Mouse (Mus musculus) forebrain, embryonic 16.5 days (tissue): ENCODE measurements at regions not wholly inside any gene's neighbourhood (a gene's known extent, or its start where the extent isn't known, plus 50 kb on each side); places are given as distances from the start of the nearest gene placed in this dataset.

Experiments used
- ATAC-seq: fragments of 200-750 bp; cut with Nextera tagmentation; 2 replicates; pipeline ENCODE4 v1.8.0; 2017; ENCODE audit warnings: mild to moderate bottlenecking, moderate library complexity
- H3K27ac ChIP-seq: fragments of 300-500 bp; sonication (generic); 2 replicates; pipeline ENCODE4 v1.5.1; 2014; ENCODE audit warnings: low read length, control low read depth
- H3K27me3 ChIP-seq: fragments of 300-500 bp; sonication (generic); replicated peaks from 2 replicates; pipeline ENCODE4 v1.6.1; 2014; ENCODE audit warnings: low read length; ENCODE audit not compliant: control insufficient read depth, insufficient read depth
- H3K36me3 ChIP-seq: fragments of 300-500 bp; sonication (generic); 2 replicates; pipeline ENCODE4 v1.6.1; 2014; ENCODE audit not compliant: control insufficient read depth, insufficient read depth
- H3K4me1 ChIP-seq: fragments of 300-500 bp; sonication (generic); replicated peaks from 2 replicates; pipeline ENCODE4 v1.6.1; 2014; ENCODE audit warnings: low read length; ENCODE audit not compliant: control insufficient read depth, insufficient read depth
- H3K4me2 ChIP-seq: fragments of 300-500 bp; sonication (generic); 2 replicates; pipeline ENCODE4 v1.6.1; 2014; ENCODE audit warnings: mild to moderate bottlenecking, low read length, control low read depth
- H3K4me3 ChIP-seq: fragments of 300-500 bp; sonication (generic); replicated peaks from 2 replicates; pipeline ENCODE4 v1.5.1; 2014; ENCODE audit warnings: mild to moderate bottlenecking, low read length, control low read depth
- H3K9ac ChIP-seq: fragments of 300-500 bp; sonication (generic); replicated peaks from 2 replicates; pipeline ENCODE4 v1.6.1; 2014; ENCODE audit warnings: low read depth, low read length, control low read depth
- H3K9me3 ChIP-seq: fragments of 300-500 bp; sonication (generic); 2 replicates; pipeline ENCODE4 v1.6.1; 2016; ENCODE audit warnings: low read length; ENCODE audit not compliant: control insufficient read depth
- WGBS: fragments of 180-500 bp; shearing (Covaris S2); extraction: QIAGEN DNeasy Blood & Tissue Kit; methylation state at CpG from one replicate; pipeline ENCODE4 v1.1.7; 2014; 5-methylcytosine and 5-hydroxymethylcytosine counted together

- H3K4me2 ChIP-seq: no peak overlapping the region
- WGBS: 89% methylated on average over 6 of the region's 6 CpGs
- H3K36me3 ChIP-seq: no peaks in the 10 kb centered on the region
- no peak overlapping the region for H3K9ac ChIP-seq
- H3K4me1 ChIP-seq: no peaks in the 10 kb centered on the region
- H3K9me3 ChIP-seq: no peaks in the 10 kb centered on the region
- no peak overlapping the region for H3K27ac ChIP-seq
- ATAC-seq: no peak
- H3K27me3 ChIP-seq: no peaks in the 10 kb centered on the region
- no peak overlapping the region for H3K4me3 ChIP-seq
These were observed 60.6 kb upstream of the Trim2 start for GRCm38 (mm10) chr3:84367145-84367740.

GRCm38 (mm10) chr3:84358672-84359071 is 52.0 kb upstream of the Trim2 start:
- no peak for ATAC-seq
- WGBS: 91% methylated on average over 2 of the region's 2 CpGs
- no peak overlapping the region for H3K4me2 ChIP-seq
- H3K9me3 ChIP-seq: no peaks in the 10 kb centered on the region
- H3K4me3 ChIP-seq: no peak overlapping the region
- H3K36me3 ChIP-seq: no peaks in the 10 kb centered on the region
- peaks cover 3% of the 10 kb centered on the region for H3K4me1 ChIP-seq
- H3K27ac ChIP-seq: no peak overlapping the region
- no peak overlapping the region for H3K9ac ChIP-seq
- H3K27me3 ChIP-seq: no peaks in the 10 kb centered on the region

- Histone ChIP-seq H3K27me3 (no peaks in the 10 kb centered on the region), H3K36me3 (no peaks in the 10 kb centered on the region), H3K4me2 (no peak overlapping the region), H3K9ac (no peak overlapping the region), H3K27ac (no peak overlapping the region), H3K4me1 (peaks cover 3% of the 10 kb centered on the region), H3K4me3 (no peak overlapping the region), H3K9me3 (no peaks in the 10 kb centered on the region)
- no peak for ATAC-seq
- WGBS: 93% methylated on average over 8 of the region's 8 CpGs
These were observed 50.0 kb upstream of the Trim2 start for GRCm38 (mm10) chr3:84356690-84357014.
